Mouse (Mus musculus) MEL (cell line): ENCODE results near the gene Sdccag8.

Experiments
- BHLHE40 ChIP-seq: IDR thresholded peaks from 2 replicates; pipeline ENCODE4 v1.6.1; 2012; ENCODE audit warnings: low read depth, mild to moderate bottlenecking, inconsistent platforms, low read length, improper control_type of control experiment, borderline replicate concordance
- CTCF ChIP-seq, 3 experiments: IDR thresholded peaks in 2 of 3; conservative IDR thresholded peaks in 1 of 3; 2 replicates each; pipeline ENCODE4 v1.5.1; 2011 to 2012; ENCODE audit warnings: low read length in 3 of 3, low read depth in 2 of 3, mild to moderate bottlenecking in 2 of 3, improper control_type of control experiment in 1 of 3, inconsistent platforms in 1 of 3, mixed read lengths in 1 of 3, moderate library complexity in 1 of 3; ENCODE audit not compliant: control insufficient read depth in 1 of 3, insufficient read depth in 1 of 3, poor library complexity in 1 of 3, severe bottlenecking in 1 of 3
- EP300 ChIP-seq, 2 experiments: IDR thresholded peaks; 2 replicates each; pipeline ENCODE4 v1.6.1; 2011; ENCODE audit warnings: improper control_type of control experiment in 2 of 2, low read length in 2 of 2, low read depth in 1 of 2, mild to moderate bottlenecking in 1 of 2
- GABPA ChIP-seq: IDR thresholded peaks from 2 replicates; pipeline ENCODE4 v1.6.1; 2012; ENCODE audit warnings: low read depth, mild to moderate bottlenecking, inconsistent platforms, low read length, improper control_type of control experiment, moderate library complexity
- MAFK ChIP-seq: IDR thresholded peaks from 2 replicates; pipeline ENCODE4 v1.6.1; 2011; ENCODE audit warnings: low read depth, mild to moderate bottlenecking, low read length, improper control_type of control experiment, borderline replicate concordance
- MAX ChIP-seq: IDR thresholded peaks from 2 replicates; pipeline ENCODE4 v1.6.1; 2011; ENCODE audit warnings: low read length, improper control_type of control experiment
- POLR2A ChIP-seq, 2 experiments: IDR thresholded peaks; 2 replicates each; pipeline ENCODE4 v1.6.1; 2011 to 2012; ENCODE audit warnings: low read length in 2 of 2, mild to moderate bottlenecking in 2 of 2, control low read depth in 1 of 2, improper control_type of control experiment in 1 of 2, low read depth in 1 of 2, moderate library complexity in 1 of 2; ENCODE audit not compliant: control insufficient read depth in 1 of 2, insufficient read depth in 1 of 2, poor library complexity in 1 of 2
- RAD21 ChIP-seq: IDR thresholded peaks from 2 replicates; pipeline ENCODE4 v1.6.1; 2011; ENCODE audit warnings: mild to moderate bottlenecking, low read depth, low read length, improper control_type of control experiment
- SMC3 ChIP-seq: IDR thresholded peaks from 2 replicates; pipeline ENCODE4 v1.6.1; 2011; ENCODE audit warnings: low read depth, low read length, improper control_type of control experiment
- TAL1 ChIP-seq: IDR thresholded peaks from 2 replicates; pipeline ENCODE4 v1.6.1; 2012; ENCODE audit warnings: mild to moderate bottlenecking, inconsistent platforms, low read length, moderate library complexity, mixed read lengths
- TBP ChIP-seq: IDR thresholded peaks from 2 replicates; pipeline ENCODE4 v1.8.0; 2011; ENCODE audit warnings: low read depth, low read length, improper control_type of control experiment
- ZC3H11A ChIP-seq: IDR thresholded peaks from 2 replicates; pipeline ENCODE4 v1.6.1; 2012; ENCODE audit warnings: low read depth, mild to moderate bottlenecking, inconsistent platforms, low read length, improper control_type of control experiment
- ZMIZ1 ChIP-seq: IDR thresholded peaks from 2 replicates; pipeline ENCODE4 v1.6.1; 2012; ENCODE audit warnings: low read depth, mild to moderate bottlenecking, inconsistent platforms, low read length, improper control_type of control experiment, moderate library complexity

DNA sequence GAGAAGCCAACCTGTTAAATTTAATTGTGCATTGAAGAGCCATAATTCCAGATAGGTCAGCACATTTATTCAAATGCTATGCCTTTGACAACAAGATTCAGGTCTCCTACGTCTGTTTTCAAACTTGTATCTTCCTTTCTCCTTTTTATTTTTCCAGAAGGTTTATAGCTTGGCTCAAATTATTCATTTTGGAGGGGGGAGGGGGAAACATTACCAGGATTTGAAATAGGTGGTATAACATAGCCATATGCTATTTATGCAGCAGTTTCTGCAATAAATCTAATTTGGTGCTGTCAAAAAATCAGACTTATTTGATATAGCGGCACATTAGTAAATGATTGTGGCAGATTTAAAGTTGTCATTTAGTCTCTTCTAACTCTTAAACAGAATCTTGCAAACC, 116.1 kb downstream of the Sdccag8 start:
- TF ChIP-seq CTCF (IDR thresholded peaks at IDR 0.05 in 2 of 3, conservative IDR thresholded peaks at IDR 0.05 in 1 of 3; ENCODE audit: control insufficient read depth in 1 of 3, insufficient read depth in 1 of 3, low read depth in 2 of 3, low read length in 3 of 3, poor library complexity in 1 of 3, severe bottlenecking in 1 of 3), result no peak
- TF ChIP-seq TAL1, result no peak
- no peak for TF ChIP-seq ZMIZ1
- TF ChIP-seq POLR2A (IDR thresholded peaks at IDR 0.05; ENCODE audit: control insufficient read depth in 1 of 2, insufficient read depth in 1 of 2, low read depth in 1 of 2, low read length in 2 of 2, poor library complexity in 1 of 2), result no peak
- no peak for TF ChIP-seq TBP
- TF ChIP-seq BHLHE40, result no peak
- no peak for TF ChIP-seq EP300 (IDR thresholded peaks at IDR 0.05; ENCODE audit: low read depth in 1 of 2, low read length in 2 of 2)
- TF ChIP-seq MAFK, result no peak
- no peak for TF ChIP-seq GABPA
- no peak for TF ChIP-seq SMC3
- no peak for TF ChIP-seq RAD21
- no peak for TF ChIP-seq ZC3H11A
- no peak for TF ChIP-seq MAX
